Mouse (Mus musculus): ENCODE results near the gene Tex264. TPM values are rescaled to one million over a fixed set of nuclear protein-coding genes. Genes with fewer than 3 reads are reported as not detected.

Tex264 gene
- polyA plus RNA-seq, 1 experiment from 2014 or later = 37.3 TPM

- Histone ChIP-seq H3K9ac (0 out of 2 replicates have a peak overlapping the region, but pooled peaks have one; percentile 8), H3K4me3 (0 out of 2 replicates have a peak overlapping the region, but pooled peaks have one; percentile 6), H3K9me3 (replicated peaks) (no peaks in the 10 kb centered on the region), H3K4me2 (peak overlapping the region; percentile 52), H3K4me1 (replicated peaks) (peaks cover 16% of the 10 kb centered on the region), H3K27me3 (replicated peaks) (no peaks in the 10 kb centered on the region), H3K36me3 (peaks cover 6% of the 10 kb centered on the region), H3K27ac (ENCODE audit: poor library complexity, severe bottlenecking) (no peak overlapping the region)
- 35% methylated on average over 8 of the region's 8 CpGs for WGBS
- 0 out of 2 replicates have a peak, but pooled peaks have one; percentile 41 for ATAC-seq (ENCODE audit: insufficient number of reproducible peaks, low FRiP score)
Observed at GRCm38 (mm10) chr9:106686983-106687650, 1.4 kb upstream of the Tex264 start.

- ATAC-seq (ENCODE audit: insufficient number of reproducible peaks, low FRiP score) = peak; percentile 4; the same call in 1 of the 2 replicates
- peak overlapping the region; percentile 87 for H3K4me3 ChIP-seq
- H3K4me2 ChIP-seq = peak overlapping the region; percentile 96
- H3K9ac ChIP-seq = peak overlapping the region; percentile 88
- 4% methylated on average over 13 of the region's 14 CpGs for WGBS
- H3K36me3 ChIP-seq = peaks cover 22% of the 10 kb centered on the region
- no peaks in the 10 kb centered on the region for H3K9me3 ChIP-seq (replicated peaks)
- peak overlapping the region; percentile 71 for H3K27ac ChIP-seq (ENCODE audit: poor library complexity, severe bottlenecking)
- no peaks in the 10 kb centered on the region for H3K27me3 ChIP-seq (replicated peaks)
- H3K4me1 ChIP-seq (replicated peaks) = peaks cover 16% of the 10 kb centered on the region
Observed at GRCm38 (mm10) chr9:106684918-106685248, 844 bp downstream of the Tex264 start.

- 68% methylated on average over 6 of the region's 6 CpGs for WGBS
- peak overlapping the region; percentile 87 for H3K4me3 ChIP-seq
- H3K27me3 ChIP-seq (replicated peaks) = no peaks in the 10 kb centered on the region
- H3K4me1 ChIP-seq (replicated peaks) = peaks cover 16% of the 10 kb centered on the region
- H3K9me3 ChIP-seq (replicated peaks) = no peaks in the 10 kb centered on the region
- H3K27ac ChIP-seq (ENCODE audit: poor library complexity, severe bottlenecking) = no peak overlapping the region
- H3K4me2 ChIP-seq = peak overlapping the region; percentile 96
- peaks cover 26% of the 10 kb centered on the region for H3K36me3 ChIP-seq
- no peak for ATAC-seq (ENCODE audit: insufficient number of reproducible peaks, low FRiP score)
- H3K9ac ChIP-seq = peak overlapping the region; percentile 88
Observed at GRCm38 (mm10) chr9:106684093-106684872, 1.4 kb downstream of the Tex264 start.

GRCm38 (mm10) chr9:106681026-106681425 is 4.7 kb downstream of the Tex264 start:
- no peak for ATAC-seq (ENCODE audit: insufficient number of reproducible peaks, low FRiP score)

GRCm38 (mm10) chr9:106678242-106678641 is 7.5 kb downstream of the Tex264 start:
- 73% methylated on average over 4 of the region's 4 CpGs for WGBS
- no peaks in the 10 kb centered on the region for H3K27me3 ChIP-seq (replicated peaks)
- peaks cover 51% of the 10 kb centered on the region for H3K36me3 ChIP-seq
- H3K9ac ChIP-seq = no peak overlapping the region
- H3K27ac ChIP-seq (ENCODE audit: poor library complexity, severe bottlenecking) = no peak overlapping the region
- no peak overlapping the region for H3K4me3 ChIP-seq
- no peaks in the 10 kb centered on the region for H3K9me3 ChIP-seq (replicated peaks)
- H3K4me1 ChIP-seq (replicated peaks) = no peaks in the 10 kb centered on the region
- no peak for ATAC-seq (ENCODE audit: insufficient number of reproducible peaks, low FRiP score)
- no peak overlapping the region for H3K4me2 ChIP-seq

More at GRCm38 (mm10) chr9:106681026-106681425, 4.7 kb downstream of the Tex264 start:
- H3K4me1 ChIP-seq (replicated peaks) = peaks cover 8% of the 10 kb centered on the region
- H3K9ac ChIP-seq = no peak overlapping the region
- peaks cover 47% of the 10 kb centered on the region for H3K36me3 ChIP-seq
- H3K9me3 ChIP-seq (replicated peaks) = no peaks in the 10 kb centered on the region
- WGBS = 87% methylated on average over 9 of the region's 9 CpGs
- H3K27me3 ChIP-seq (replicated peaks) = no peaks in the 10 kb centered on the region
- no peak overlapping the region for H3K27ac ChIP-seq (ENCODE audit: poor library complexity, severe bottlenecking)
- no peak overlapping the region for H3K4me3 ChIP-seq
- no peak overlapping the region for H3K4me2 ChIP-seq

GRCm38 (mm10) chr9:106677702-106678101 is 8.0 kb downstream of the Tex264 start:
- Histone ChIP-seq H3K9ac (no peak overlapping the region), H3K4me1 (replicated peaks) (no peaks in the 10 kb centered on the region), H3K4me2 (no peak overlapping the region), H3K4me3 (no peak overlapping the region), H3K27ac (ENCODE audit: poor library complexity, severe bottlenecking) (no peak overlapping the region), H3K36me3 (peaks cover 55% of the 10 kb centered on the region), H3K27me3 (replicated peaks) (no peaks in the 10 kb centered on the region), H3K9me3 (replicated peaks) (no peaks in the 10 kb centered on the region)
- 82% methylated on average over 5 of the region's 5 CpGs for WGBS
- no peak for ATAC-seq (ENCODE audit: insufficient number of reproducible peaks, low FRiP score)

GRCm38 (mm10) chr9:106676571-106676970 is 9.2 kb downstream of the Tex264 start:
- H3K36me3 ChIP-seq = peaks cover 54% of the 10 kb centered on the region
- no peak for ATAC-seq (ENCODE audit: insufficient number of reproducible peaks, low FRiP score)
- H3K9ac ChIP-seq = no peak overlapping the region
- H3K4me2 ChIP-seq = no peak overlapping the region
- H3K4me1 ChIP-seq (replicated peaks) = peaks cover 9% of the 10 kb centered on the region
- H3K4me3 ChIP-seq = no peak overlapping the region
- no peaks in the 10 kb centered on the region for H3K9me3 ChIP-seq (replicated peaks)
- H3K27me3 ChIP-seq (replicated peaks) = no peaks in the 10 kb centered on the region
- WGBS = 72% methylated on average over 4 of the region's 4 CpGs
- no peak overlapping the region for H3K27ac ChIP-seq (ENCODE audit: poor library complexity, severe bottlenecking)

GRCm38 (mm10) chr9:106675965-106676364 is 9.8 kb downstream of the Tex264 start:
- no peak for ATAC-seq (ENCODE audit: insufficient number of reproducible peaks, low FRiP score)
- no peaks in the 10 kb centered on the region for H3K27me3 ChIP-seq (replicated peaks)
- H3K4me2 ChIP-seq = no peak overlapping the region
- WGBS = 74% methylated on average over 9 of the region's 9 CpGs
- no peaks in the 10 kb centered on the region for H3K9me3 ChIP-seq (replicated peaks)
- no peak overlapping the region for H3K9ac ChIP-seq
- no peak overlapping the region for H3K27ac ChIP-seq (ENCODE audit: poor library complexity, severe bottlenecking)
- peaks cover 54% of the 10 kb centered on the region for H3K36me3 ChIP-seq
- no peak overlapping the region for H3K4me3 ChIP-seq
- peaks cover 14% of the 10 kb centered on the region for H3K4me1 ChIP-seq (replicated peaks)

GRCm38 (mm10) chr9:106675480-106675879 is 10.2 kb downstream of the Tex264 start:
- Histone ChIP-seq H3K4me1 (replicated peaks) (peaks cover 14% of the 10 kb centered on the region), H3K36me3 (peaks cover 53% of the 10 kb centered on the region), H3K27ac (ENCODE audit: poor library complexity, severe bottlenecking) (no peak overlapping the region), H3K9me3 (replicated peaks) (no peaks in the 10 kb centered on the region), H3K9ac (no peak overlapping the region), H3K27me3 (replicated peaks) (no peaks in the 10 kb centered on the region), H3K4me3 (no peak overlapping the region), H3K4me2 (no peak overlapping the region)
- 0% methylated on average over 1 of the region's 1 CpGs for WGBS
- ATAC-seq (ENCODE audit: insufficient number of reproducible peaks, low FRiP score) = peak; percentile 60; the same call in 1 of the 2 replicates

GRCm38 (mm10) chr9:106673860-106674259 is 11.9 kb downstream of the Tex264 start:
- Histone ChIP-seq H3K36me3 (peaks cover 54% of the 10 kb centered on the region), H3K27me3 (replicated peaks) (no peaks in the 10 kb centered on the region), H3K9ac (no peak overlapping the region), H3K4me2 (no peak overlapping the region), H3K4me3 (no peak overlapping the region), H3K9me3 (replicated peaks) (no peaks in the 10 kb centered on the region), H3K27ac (ENCODE audit: poor library complexity, severe bottlenecking) (no peak overlapping the region), H3K4me1 (replicated peaks) (peaks cover 14% of the 10 kb centered on the region)
- ATAC-seq (ENCODE audit: insufficient number of reproducible peaks, low FRiP score) = no peak
- WGBS = 83% methylated on average over 2 of the region's 2 CpGs

GRCm38 (mm10) chr9:106664856-106665255 is 20.9 kb downstream of the Tex264 start:
- H3K36me3 ChIP-seq = peaks cover 79% of the 10 kb centered on the region
- no peak for ATAC-seq (ENCODE audit: insufficient number of reproducible peaks, low FRiP score)
- H3K27ac ChIP-seq (ENCODE audit: poor library complexity, severe bottlenecking) = no peak overlapping the region
- no peaks in the 10 kb centered on the region for H3K9me3 ChIP-seq (replicated peaks)
- H3K4me2 ChIP-seq = no peak overlapping the region
- H3K27me3 ChIP-seq (replicated peaks) = no peaks in the 10 kb centered on the region
- peaks cover 26% of the 10 kb centered on the region for H3K4me1 ChIP-seq (replicated peaks)
- H3K4me3 ChIP-seq = no peak overlapping the region
- H3K9ac ChIP-seq = no peak overlapping the region
- 82% methylated on average over 6 of the region's 6 CpGs for WGBS

Measured in heart, embryonic 12.5 days (tissue).